Mouse (Mus musculus) CD8-positive naive resting alpha-beta T cell, adult 2 months (primary cell): ENCODE data around the gene Ppp2r5c.

Source experiments
- DNase-seq, 2 experiments: peaks; one replicate each; pipeline ENCODE4 v3.0.0; 2022; ENCODE audit warnings: low read depth in 2 of 2, low spot score in 2 of 2

The Ppp2r5c gene

GRCm38 (mm10) chr12:110508680-110509079, 61.8 kb downstream of the Ppp2r5c start:
- no peak for DNase-seq

- DNase-seq, result no peak
Observed at GRCm38 (mm10) chr12:110510171-110510871, 63.4 kb downstream of the Ppp2r5c start.

GRCm38 (mm10) chr12:110511201-110511600, 64.3 kb downstream of the Ppp2r5c start:
- no peak for DNase-seq

GRCm38 (mm10) chr12:110511856-110512433, 65.0 kb downstream of the Ppp2r5c start:
- DNase-seq, result no peak

GRCm38 (mm10) chr12:110512884-110513283, 66.0 kb downstream of the Ppp2r5c start:
- DNase-seq, result no peak

GRCm38 (mm10) chr12:110515676-110516075, 68.8 kb downstream of the Ppp2r5c start:
- DNase-seq, result no peak

GRCm38 (mm10) chr12:110520236-110520987, 73.5 kb downstream of the Ppp2r5c start:
- DNase-seq, result no peak

- no peak for DNase-seq
Observed at GRCm38 (mm10) chr12:110523526-110523925, 76.6 kb downstream of the Ppp2r5c start.

GRCm38 (mm10) chr12:110532711-110533110, 85.8 kb downstream of the Ppp2r5c start:
- DNase-seq, result no peak

GRCm38 (mm10) chr12:110533151-110533550, 86.2 kb downstream of the Ppp2r5c start:
- DNase-seq, result no peak

GRCm38 (mm10) chr12:110533832-110534231, 86.9 kb downstream of the Ppp2r5c start:
- DNase-seq, result no peak

- DNase-seq, result no peak
Observed at GRCm38 (mm10) chr12:110535361-110535760, 88.4 kb downstream of the Ppp2r5c start.

GRCm38 (mm10) chr12:110537751-110538150, 90.8 kb downstream of the Ppp2r5c start:
- no peak for DNase-seq

GRCm38 (mm10) chr12:110539346-110539745, 92.4 kb downstream of the Ppp2r5c start:
- no peak for DNase-seq

GRCm38 (mm10) chr12:110539798-110540197, 92.9 kb downstream of the Ppp2r5c start:
- peak in 1 of 2 experiments; percentile 2 for DNase-seq

GRCm38 (mm10) chr12:110540273-110540672, 93.4 kb downstream of the Ppp2r5c start:
- no peak for DNase-seq

GRCm38 (mm10) chr12:110541001-110541400, 94.1 kb downstream of the Ppp2r5c start:
- no peak for DNase-seq

- DNase-seq, result no peak
Observed at GRCm38 (mm10) chr12:110541528-110541927, 94.6 kb downstream of the Ppp2r5c start.

GRCm38 (mm10) chr12:110545040-110545701, 98.3 kb downstream of the Ppp2r5c start:
- DNase-seq, result no peak

GRCm38 (mm10) chr12:110547573-110547972, 100.7 kb downstream of the Ppp2r5c start:
- DNase-seq, result no peak

GRCm38 (mm10) chr12:110549437-110550112, 102.7 kb downstream of the Ppp2r5c start:
- DNase-seq, result no peak
